Mouse (Mus musculus): ENCODE data around the gene Creb5.

Gene Creb5

GRCm38 (mm10) chr6:53429891-53430290, 142.8 kb downstream of the Creb5 start:
- no peak for DNase-seq (ENCODE audit: low read depth, low spot score)

DNA sequence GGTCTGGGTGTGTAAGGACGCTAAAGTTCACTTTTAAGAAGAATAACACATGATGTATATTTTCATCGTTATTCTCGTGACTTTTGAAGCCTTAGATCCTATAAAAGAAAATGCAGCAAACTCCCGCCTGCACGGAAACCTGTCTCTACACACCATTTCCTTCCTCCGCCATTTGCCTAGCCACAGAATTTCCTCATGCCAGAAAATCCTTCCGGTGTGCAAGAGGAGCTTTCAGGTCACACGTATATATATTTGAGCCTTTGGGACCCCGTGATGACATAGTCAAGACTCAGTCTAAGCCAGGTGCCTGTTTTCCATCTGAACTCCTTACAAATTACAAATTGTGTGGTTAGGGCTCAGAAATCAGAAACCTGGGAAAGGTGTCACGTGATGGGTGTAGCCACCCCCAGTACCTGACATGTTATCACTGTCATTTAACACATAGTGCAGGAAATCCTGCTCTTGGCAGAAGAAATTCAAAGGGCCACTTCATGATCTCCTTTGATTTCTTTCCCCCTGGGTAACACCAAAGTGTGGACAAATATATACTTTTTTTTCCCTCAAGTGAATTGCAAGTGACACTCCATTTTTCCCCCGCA, 158.9 kb downstream of the Creb5 start:
- no peak for DNase-seq (ENCODE audit: low read depth, low spot score)

- DNase-seq (ENCODE audit: low read depth, low spot score), result no peak
Measured at GRCm38 (mm10) chr6:53447479-53447878, 160.4 kb downstream of the Creb5 start.

- DNase-seq (ENCODE audit: low read depth, low spot score), result no peak
Measured at GRCm38 (mm10) chr6:53448317-53448870, 161.3 kb downstream of the Creb5 start.

DNA sequence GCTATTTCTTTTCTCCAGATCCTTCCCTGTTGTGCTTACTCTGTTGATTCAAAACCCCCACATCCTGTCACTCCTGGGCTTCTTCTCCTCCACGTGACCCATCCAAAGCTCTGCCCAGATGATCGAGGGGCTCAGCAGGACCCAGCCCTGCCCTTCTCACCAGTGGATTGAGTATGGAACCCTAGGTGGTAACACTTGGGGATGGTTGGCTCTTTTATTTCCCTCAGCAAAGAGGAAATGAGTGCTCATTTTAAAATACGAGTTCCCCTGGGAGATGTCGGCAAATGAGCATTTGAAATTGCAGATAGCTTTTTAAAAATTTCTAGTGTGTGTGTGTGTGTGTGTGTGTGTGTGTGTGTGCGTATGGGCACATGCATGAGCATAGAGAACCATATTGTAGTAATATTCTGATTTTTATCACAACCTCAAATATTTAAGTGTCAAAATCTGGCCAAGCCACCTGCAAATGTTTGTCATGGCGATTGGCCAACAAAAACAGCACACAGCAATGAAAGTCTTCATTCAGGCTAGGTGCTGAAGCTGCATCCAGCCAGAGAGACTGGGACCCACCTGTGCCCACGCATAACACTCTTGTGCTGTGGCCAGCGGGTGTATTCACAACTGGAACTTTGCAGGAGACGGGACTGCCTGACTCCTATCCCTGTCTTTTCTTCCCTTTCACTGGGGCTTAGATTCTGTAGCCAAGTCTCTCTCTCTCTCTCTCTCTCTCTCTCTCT, 162.5 kb downstream of the Creb5 start:
- DNase-seq (ENCODE audit: low read depth, low spot score), result peak; percentile 23

DNA sequence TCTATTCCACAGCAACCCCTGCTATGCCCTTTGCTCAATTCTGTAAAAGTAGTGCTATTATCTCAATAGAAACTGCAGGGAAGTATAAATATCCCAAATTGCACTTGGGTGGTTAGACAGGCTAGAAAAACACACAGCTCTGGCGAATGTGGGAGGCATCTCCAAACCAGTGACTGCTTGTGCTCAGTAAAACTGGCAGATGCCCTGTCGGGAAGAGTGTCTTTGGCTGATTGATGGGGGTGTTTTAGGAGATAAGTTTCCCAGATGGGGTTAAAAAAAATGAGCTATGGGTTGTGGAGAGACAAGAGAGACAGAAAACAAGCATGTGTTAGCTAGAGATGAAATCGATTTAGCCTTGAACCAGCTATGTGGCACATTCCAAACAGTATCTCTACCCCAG, 163.4 kb downstream of the Creb5 start:
- no peak for DNase-seq (ENCODE audit: low read depth, low spot score)

GRCm38 (mm10) chr6:53452240-53452639, 165.2 kb downstream of the Creb5 start:
- DNase-seq (ENCODE audit: low read depth, low spot score), result no peak

GRCm38 (mm10) chr6:53455442-53455841, 168.4 kb downstream of the Creb5 start:
- DNase-seq (ENCODE audit: low read depth, low spot score), result peak; percentile 85

- no peak for DNase-seq (ENCODE audit: low read depth, low spot score)
Measured at GRCm38 (mm10) chr6:53456111-53456510, 169.0 kb downstream of the Creb5 start.

DNA sequence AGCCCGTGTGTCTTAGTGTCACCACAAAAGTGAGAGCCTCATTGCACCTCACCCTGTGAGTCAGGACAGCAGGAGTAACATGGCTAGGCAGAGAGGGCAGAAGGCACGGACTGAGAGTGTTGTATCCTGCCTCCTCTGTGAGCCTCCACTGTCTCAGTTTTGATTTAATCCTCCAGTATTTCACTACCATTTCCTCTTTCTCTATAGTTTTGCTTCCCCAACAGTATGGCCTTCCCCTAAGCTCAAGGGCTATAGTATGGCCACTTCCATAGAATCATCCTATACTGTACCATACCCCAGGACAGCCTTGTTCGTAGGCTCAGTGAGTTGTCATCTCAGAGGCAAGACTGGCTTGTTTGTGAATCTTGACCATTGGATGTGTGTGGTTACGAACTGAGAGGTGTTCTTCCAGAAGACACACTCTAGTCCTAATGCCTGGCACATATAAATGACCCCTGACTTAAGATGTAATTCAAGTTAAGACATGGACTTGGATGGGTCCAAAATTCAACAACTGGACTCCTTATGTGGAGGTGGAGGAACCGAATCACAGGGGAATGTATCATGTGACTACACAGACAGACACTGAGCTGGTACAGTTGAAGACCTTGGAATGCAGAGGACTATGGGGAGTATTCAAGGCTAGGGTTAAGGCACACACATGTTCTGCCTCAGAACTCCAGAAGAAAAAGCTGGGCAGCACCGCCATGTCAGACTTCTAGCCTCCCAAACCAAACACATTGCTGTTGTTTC, 173.1 kb downstream of the Creb5 start:
- no peak for DNase-seq (ENCODE audit: low read depth, low spot score)

- no peak for DNase-seq (ENCODE audit: low read depth, low spot score)
Measured at GRCm38 (mm10) chr6:53461056-53461455, 174.0 kb downstream of the Creb5 start.

DNA sequence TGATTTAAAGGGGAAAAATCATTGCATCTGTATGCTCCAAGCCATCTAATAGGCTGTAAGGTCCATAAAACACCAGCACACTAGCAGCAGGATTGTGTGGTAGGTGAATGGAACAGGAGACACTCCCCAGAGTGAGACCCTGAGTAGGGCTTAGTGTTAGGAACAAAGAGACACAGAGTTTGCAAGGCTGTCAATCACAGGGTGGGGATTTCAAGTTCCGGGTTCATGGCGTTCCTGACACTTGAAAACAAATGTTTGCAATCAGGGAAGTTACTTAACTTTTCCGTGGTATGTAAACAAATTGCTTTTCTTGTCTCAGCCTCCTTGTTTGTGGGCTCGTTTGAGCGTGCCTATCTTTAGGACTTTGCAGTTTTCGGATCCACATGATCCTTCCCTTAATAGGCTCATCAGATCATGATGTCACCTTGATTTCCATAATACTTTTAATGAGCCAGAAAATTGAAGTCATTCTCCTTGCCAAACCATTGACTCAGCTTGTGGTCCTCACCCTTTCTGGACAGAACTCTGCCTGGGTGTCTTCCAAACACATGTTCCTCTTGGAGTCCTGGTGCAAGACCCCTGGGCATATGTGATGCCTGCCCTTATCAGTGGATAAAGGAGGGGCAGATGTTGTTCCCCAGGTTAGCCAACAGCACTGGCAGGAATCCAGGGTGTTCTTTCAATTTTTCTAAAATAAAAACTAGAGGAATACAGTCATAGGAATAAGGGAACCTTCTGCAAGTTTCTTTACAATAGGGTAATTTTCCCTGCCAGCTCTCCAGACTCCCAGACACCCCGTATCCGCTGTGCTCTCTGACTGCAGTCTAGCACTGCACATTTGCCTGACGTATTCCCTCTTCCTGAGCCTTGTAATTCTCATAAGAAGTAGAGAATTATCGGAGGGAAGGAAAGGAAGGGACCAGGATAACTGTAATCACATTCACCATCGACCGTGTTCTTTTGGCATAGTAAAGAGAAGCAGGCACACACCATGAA, 175.0 kb downstream of the Creb5 start:
- peak; percentile 57 for DNase-seq (ENCODE audit: low read depth, low spot score)

DNA sequence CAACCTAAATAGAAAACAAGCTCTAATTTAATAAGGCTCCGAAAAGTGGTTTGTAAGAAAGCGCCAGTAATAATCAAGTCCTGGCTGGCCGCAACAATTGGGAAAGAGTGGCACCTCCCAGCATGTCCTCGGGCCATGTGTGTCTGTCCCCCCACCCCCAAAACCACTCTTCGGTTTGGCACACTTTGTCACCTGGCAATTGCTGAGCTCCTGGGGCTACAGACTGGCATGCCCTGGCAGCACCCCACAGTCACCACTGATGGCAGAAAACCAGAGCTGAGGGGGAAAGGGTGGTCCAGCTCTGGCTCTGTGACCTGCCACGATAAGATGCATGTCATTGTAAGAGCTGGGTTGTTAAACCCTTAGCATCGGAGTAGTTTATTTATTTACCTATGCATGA, 175.7 kb downstream of the Creb5 start:
- no peak for DNase-seq (ENCODE audit: low read depth, low spot score)

GRCm38 (mm10) chr6:53463261-53463813, 176.3 kb downstream of the Creb5 start:
- no peak for DNase-seq (ENCODE audit: low read depth, low spot score)

GRCm38 (mm10) chr6:53469204-53469603, 182.1 kb downstream of the Creb5 start:
- no peak for DNase-seq (ENCODE audit: low read depth, low spot score)

- no peak for DNase-seq (ENCODE audit: low read depth, low spot score)
Measured at GRCm38 (mm10) chr6:53469703-53470102, 182.6 kb downstream of the Creb5 start.

- no peak for DNase-seq (ENCODE audit: low read depth, low spot score)
Measured at GRCm38 (mm10) chr6:53470559-53470958, 183.5 kb downstream of the Creb5 start.

GRCm38 (mm10) chr6:53470999-53471591, 184.0 kb downstream of the Creb5 start:
- DNase-seq (ENCODE audit: low read depth, low spot score), result no peak

DNA sequence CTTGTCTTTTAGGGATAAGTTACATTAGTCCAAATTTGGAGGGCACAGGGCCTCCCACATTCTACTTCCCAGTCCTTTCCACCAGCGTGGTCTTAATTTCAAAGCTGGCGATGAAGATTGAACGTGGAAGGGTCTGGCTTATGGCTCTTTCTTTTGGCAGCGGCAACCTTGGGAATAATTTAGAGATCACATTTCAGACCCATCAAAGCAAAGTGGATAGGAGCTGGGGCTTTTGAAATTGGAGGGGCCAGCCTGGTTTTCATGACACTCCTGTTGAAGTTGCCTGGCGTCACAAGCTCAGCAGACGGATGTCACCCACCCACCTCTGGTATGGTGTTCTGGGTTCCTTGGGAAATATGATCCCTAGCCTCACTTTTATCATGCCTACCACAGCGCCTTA, 185.7 kb downstream of the Creb5 start:
- no peak for DNase-seq (ENCODE audit: low read depth, low spot score)

DNA sequence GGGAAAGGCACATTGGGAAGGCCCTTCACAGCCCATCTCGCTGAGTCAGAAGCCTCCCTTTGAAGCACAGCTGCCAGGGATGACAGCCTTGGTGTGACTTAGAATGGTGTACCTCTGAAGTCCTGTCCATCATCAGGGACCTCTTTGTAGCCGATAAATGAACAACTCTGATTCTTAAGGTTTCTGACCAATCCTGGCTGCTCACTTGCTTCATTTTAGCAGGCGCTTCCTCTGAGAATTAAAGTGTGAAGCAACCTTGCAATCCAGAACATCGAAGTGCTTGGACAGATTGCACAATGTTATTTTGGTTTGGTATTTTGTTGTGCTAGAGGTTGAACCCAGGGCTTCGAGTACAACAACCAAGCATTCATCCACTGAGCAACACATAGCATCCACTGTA, 190.4 kb downstream of the Creb5 start:
- no peak for DNase-seq (ENCODE audit: low read depth, low spot score)
